9 mouse cellular contexts compared by ENCODE assay signal in the genomic region with DNA sequence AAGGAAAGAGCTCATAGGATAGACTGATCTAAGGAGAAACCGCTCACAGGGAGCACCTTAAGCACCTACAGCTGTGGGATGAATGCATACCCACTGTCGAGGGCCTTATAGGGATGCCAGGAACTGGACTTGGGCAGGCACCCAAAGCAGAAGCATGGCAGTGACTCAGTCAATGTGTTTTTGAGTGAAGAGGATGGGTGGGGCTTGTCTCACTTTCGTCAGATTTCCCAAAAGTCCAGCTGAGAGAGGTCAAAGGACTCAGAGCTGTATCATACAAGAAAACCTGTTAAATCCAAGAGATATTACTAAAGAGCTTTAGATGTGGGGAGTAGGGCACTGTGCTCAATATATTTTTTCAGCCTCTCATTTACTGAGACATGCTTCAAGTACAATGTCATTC.
DNase-seq lines count a peak whose midpoint lies in the region; ATAC-seq lines count a peak whose summit lies in the region.
"Had no signal": no experiment of that assay in that cellular context is flagged by ENCODE, and none has a peak within 500 bp of the region (broad histone marks: within the 10 kb centered on the region; RNA-seq: fewer than 3 reads in every experiment).

No protein-coding gene starts in this region.

- peak overlapping the region; percentile 75; the same call in 1 of the 2 replicates for H3K4me2 ChIP-seq in hindbrain, embryonic 15.5 days
- H3K4me2 ChIP-seq in hindbrain, embryonic 16.5 days (ENCODE audit: low read length): no peak overlapping the region
- H3K4me2 ChIP-seq in lung, embryonic 16.5 days (ENCODE audit: low read depth, low read length): peak overlapping the region; percentile 78
- H3K4me2 ChIP-seq in forebrain, embryonic 13.5 days: no peak overlapping the region

- H3K4me1 ChIP-seq in hindbrain, embryonic 15.5 days (replicated peaks): peaks cover 22% of the 10 kb centered on the region
- H3K4me1 ChIP-seq in hindbrain, embryonic 16.5 days (ENCODE audit: control insufficient read depth, insufficient read depth, low read depth, low read length): peaks cover 7% of the 10 kb centered on the region
- H3K4me1 ChIP-seq in brown adipose tissue, adult 24 weeks (ENCODE audit: control insufficient read depth, insufficient read depth, insufficient read length, low read length): peaks cover 42% of the 10 kb centered on the region
- peaks cover 22% of the 10 kb centered on the region for H3K4me1 ChIP-seq in lung, embryonic 16.5 days (replicated peaks; ENCODE audit: control insufficient read depth, insufficient read depth, low read length)
- peaks cover 14% of the 10 kb centered on the region for H3K4me1 ChIP-seq in forebrain, embryonic 13.5 days

- no peaks in the 10 kb centered on the region for H3K9me3 ChIP-seq in hindbrain, embryonic 15.5 days
- no peaks in the 10 kb centered on the region for H3K9me3 ChIP-seq in hindbrain, embryonic 16.5 days (ENCODE audit: control insufficient read depth, low read length)
- no peaks in the 10 kb centered on the region for H3K9me3 ChIP-seq in lung, embryonic 16.5 days (ENCODE audit: control insufficient read depth, low read length)
- no peaks in the 10 kb centered on the region for H3K9me3 ChIP-seq in forebrain, embryonic 13.5 days (replicated peaks)
- H3K9me3 ChIP-seq: G1E had no signal

- no peaks in the 10 kb centered on the region for H3K36me3 ChIP-seq in hindbrain, embryonic 15.5 days
- H3K36me3 ChIP-seq in hindbrain, embryonic 16.5 days (ENCODE audit: control insufficient read depth, insufficient read depth, low read length): no peaks in the 10 kb centered on the region
- H3K36me3 ChIP-seq in lung, embryonic 16.5 days (ENCODE audit: control insufficient read depth, insufficient read depth, low read length): no peaks in the 10 kb centered on the region
- no peaks in the 10 kb centered on the region for H3K36me3 ChIP-seq in forebrain, embryonic 13.5 days (ENCODE audit: poor library complexity, severe bottlenecking)

- no peak overlapping the region for H3K4me3 ChIP-seq in hindbrain, embryonic 15.5 days
- no peak overlapping the region for H3K4me3 ChIP-seq in hindbrain, embryonic 16.5 days (ENCODE audit: low read length)
- H3K4me3 ChIP-seq in brown adipose tissue, adult 24 weeks (ENCODE audit: insufficient read depth, low read depth, low read length): peak overlapping the region; percentile 30; the same call in 1 of the 2 replicates
- H3K4me3 ChIP-seq in lung, embryonic 16.5 days (ENCODE audit: low read length): peak overlapping the region; percentile 12; the same call in 1 of the 2 replicates
- no peak overlapping the region for H3K4me3 ChIP-seq in forebrain, embryonic 13.5 days

- ATAC-seq in hindbrain, embryonic 15.5 days (ENCODE audit: low FRiP score, low read depth): no peak
- ATAC-seq in hindbrain, embryonic 16.5 days: no peak
- no peak for ATAC-seq in lung, embryonic 16.5 days (ENCODE audit: low read depth)
- no peak for ATAC-seq in forebrain, embryonic 13.5 days

- no peak overlapping the region for H3K9ac ChIP-seq in hindbrain, embryonic 15.5 days
- H3K9ac ChIP-seq in hindbrain, embryonic 16.5 days (ENCODE audit: low read depth, low read length): no peak overlapping the region
- H3K9ac ChIP-seq in lung, embryonic 16.5 days (ENCODE audit: low read length): no peak overlapping the region
- H3K9ac ChIP-seq in forebrain, embryonic 13.5 days: no peak overlapping the region

- peak; percentile 35 for DNase-seq in heart, postnatal 4 days
- DNase-seq in left cerebral cortex, postnatal 10 days (ENCODE audit: extremely low spot score in 1 of 2, low spot score in 2 of 2): no peak
- no peak for DNase-seq in thymus, postnatal 25 days

- intact Hi-C loops in left cerebral cortex, postnatal 10 days (cut with DNase I): no loop called here

- H3K27ac ChIP-seq in hindbrain, embryonic 15.5 days (replicated peaks): no peak overlapping the region
- H3K27ac ChIP-seq in hindbrain, embryonic 16.5 days (ENCODE audit: low read depth, low read length): no peak overlapping the region
- peak overlapping the region; percentile 96 for H3K27ac ChIP-seq in brown adipose tissue, adult 24 weeks (replicated peaks; ENCODE audit: low read depth, low read length)
- H3K27ac ChIP-seq in lung, embryonic 16.5 days (ENCODE audit: low read length): peak overlapping the region; percentile 39
- no peak overlapping the region for H3K27ac ChIP-seq in forebrain, embryonic 13.5 days

- WGBS in hindbrain, embryonic 15.5 days: 70% methylated on average over 3 of the region's 3 CpGs
- 73% methylated on average over 3 of the region's 3 CpGs for WGBS in hindbrain, embryonic 16.5 days
- WGBS in lung, embryonic 16.5 days: 44% methylated on average over 3 of the region's 3 CpGs
- 67% methylated on average over 3 of the region's 3 CpGs for WGBS in forebrain, embryonic 13.5 days

- H3K27me3 ChIP-seq in hindbrain, embryonic 15.5 days: no peaks in the 10 kb centered on the region
- H3K27me3 ChIP-seq in hindbrain, embryonic 16.5 days (replicated peaks; ENCODE audit: control insufficient read depth, insufficient read depth, low read length): no peaks in the 10 kb centered on the region
- H3K27me3 ChIP-seq in lung, embryonic 16.5 days (ENCODE audit: control insufficient read depth, insufficient read depth, low read depth, low read length): no peaks in the 10 kb centered on the region
- no peaks in the 10 kb centered on the region for H3K27me3 ChIP-seq in forebrain, embryonic 13.5 days

Comparison
In these comparisons a context has a peak if more than half of its experiments do, and no peak if none do; other contexts are left out.
1. H3K4me2 ChIP-seq: peak in hindbrain, embryonic 15.5 days (single experiment) and lung, embryonic 16.5 days (single experiment); none in hindbrain, embryonic 16.5 days (single experiment) and forebrain, embryonic 13.5 days (single experiment).
2. H3K27ac ChIP-seq: peak in brown adipose tissue, adult 24 weeks (single experiment) and lung, embryonic 16.5 days (single experiment); none in hindbrain, embryonic 15.5 days (single experiment), hindbrain, embryonic 16.5 days (single experiment) and forebrain, embryonic 13.5 days (single experiment).
3. H3K4me3 ChIP-seq: peak in brown adipose tissue, adult 24 weeks (single experiment) and lung, embryonic 16.5 days (single experiment); none in hindbrain, embryonic 15.5 days (single experiment), hindbrain, embryonic 16.5 days (single experiment) and forebrain, embryonic 13.5 days (single experiment).